Mouse (Mus musculus) left cerebral cortex, adult 18-20 months (tissue): ENCODE measurements around the gene Ppm1a. TPM values are rescaled to one million over a fixed set of nuclear protein-coding genes. Genes with fewer than 3 reads are reported as not detected.
"Not testable (repeated sequence)": the region's sequence is repeated elsewhere in the genome, so short reads cannot be mapped to it uniquely, and the experiment has no call there.

Experiments used
- DNase-seq, 2 experiments: peaks; one replicate each; pipeline ENCODE4 v3.0.0; 2021 to 2022; ENCODE audit warnings: low spot score in 2 of 2, mixed read lengths in 1 of 2
- total RNA-seq, 2 experiments: library from RNA; stranded (reverse); gene quantifications; 2 replicates each; pipeline ENCODE4 v1.2.3; 2021

Ppm1a gene
- total RNA-seq, 2 experiments from 2014 or later = 326 to 345 TPM

- no peak for DNase-seq
Measured at GRCm38 (mm10) chr12:72761230-72761648, 4.0 kb downstream of the Ppm1a start.

GRCm38 (mm10) chr12:72761649-72762261, 4.5 kb downstream of the Ppm1a start:
- DNase-seq = peak; percentile 41 to 56

DNA sequence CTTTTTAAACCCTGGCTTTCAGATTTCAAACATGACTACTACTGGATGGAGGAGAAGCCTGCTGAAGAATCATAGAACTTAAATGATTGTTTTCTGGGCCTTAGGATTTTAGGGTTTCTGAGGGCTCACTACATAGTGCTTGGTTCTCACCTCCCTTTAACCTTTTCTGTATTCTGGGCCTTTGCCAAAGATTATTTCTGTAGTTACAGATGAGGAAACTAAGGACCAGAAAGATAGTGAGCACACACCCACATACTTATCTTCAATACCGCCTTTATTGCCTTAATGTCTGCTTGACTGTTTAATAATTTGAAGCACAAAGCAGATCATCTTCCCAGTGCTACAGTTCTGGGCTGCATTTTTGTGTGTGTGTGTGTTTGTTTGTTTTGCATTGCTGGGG, 5.2 kb downstream of the Ppm1a start:
- no peak for DNase-seq

GRCm38 (mm10) chr12:72763156-72763555, 5.9 kb downstream of the Ppm1a start:
- no peak for DNase-seq

- DNase-seq = no peak
Measured at GRCm38 (mm10) chr12:72767809-72768208, 10.6 kb downstream of the Ppm1a start.

- DNase-seq = no peak
Measured at GRCm38 (mm10) chr12:72768230-72768629, 11.0 kb downstream of the Ppm1a start.

GRCm38 (mm10) chr12:72769546-72770230, 12.4 kb downstream of the Ppm1a start:
- no peak for DNase-seq

DNA sequence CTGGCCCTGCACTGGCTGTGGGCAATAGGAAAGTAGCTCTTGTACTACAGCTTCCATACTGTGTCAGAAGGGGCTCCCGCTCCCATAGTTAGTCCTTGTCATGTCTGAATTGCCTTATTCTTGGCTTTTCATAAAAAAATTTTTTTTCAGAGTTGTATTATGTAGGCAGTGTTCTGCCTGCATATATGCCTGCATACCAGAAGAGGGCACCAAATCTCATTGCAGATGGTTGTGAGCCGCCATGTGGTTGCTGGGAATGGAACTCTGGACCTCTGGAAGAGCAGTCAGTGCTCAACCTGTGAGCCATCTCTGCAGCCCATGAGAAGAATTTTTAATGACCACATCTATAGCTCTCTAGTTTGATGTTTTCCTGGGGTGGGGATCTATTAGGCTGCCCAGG, 13.9 kb downstream of the Ppm1a start:
- DNase-seq = no peak

- no peak for DNase-seq
Measured at GRCm38 (mm10) chr12:72771711-72772110, 14.5 kb downstream of the Ppm1a start.

DNA sequence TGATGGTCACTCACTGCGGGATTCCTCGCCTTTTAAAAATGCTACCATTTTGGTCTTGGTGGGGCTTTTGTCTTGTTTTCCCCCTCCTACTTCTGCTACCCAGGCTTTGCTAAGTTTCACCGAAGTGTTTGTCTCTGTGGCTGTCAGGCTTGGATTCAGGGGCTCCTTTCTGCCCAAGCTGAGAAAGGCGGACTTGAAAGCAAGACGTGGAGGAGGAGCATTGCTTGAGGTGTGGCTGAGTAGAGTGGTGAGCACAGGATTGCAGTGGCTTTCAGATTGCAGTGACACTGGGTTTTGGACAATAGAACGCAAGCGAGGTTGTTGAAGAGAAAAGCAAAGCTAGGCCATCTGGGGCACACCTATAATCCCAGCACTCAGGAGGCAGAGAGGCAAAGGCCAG, 16.7 kb downstream of the Ppm1a start:
- no peak for DNase-seq

DNA sequence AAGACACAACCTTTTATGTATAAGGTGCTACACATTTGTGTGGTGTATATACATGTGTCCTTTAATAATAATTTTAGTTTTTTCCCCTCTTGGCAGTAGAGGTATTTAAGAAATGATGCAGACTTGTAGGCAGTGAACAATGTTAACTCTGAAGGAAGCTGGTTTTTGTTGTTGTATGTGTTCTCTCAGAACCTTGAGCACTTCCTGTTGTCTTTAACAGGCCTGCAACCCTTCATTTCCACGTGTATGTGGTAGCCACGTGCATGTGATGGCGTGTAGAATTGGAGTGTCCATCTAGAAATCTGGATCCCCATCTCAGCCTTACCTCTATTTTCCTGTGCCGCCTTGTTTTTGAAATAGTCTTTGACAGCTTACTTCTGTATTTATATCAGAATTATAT, 20.0 kb downstream of the Ppm1a start:
- DNase-seq = no peak

DNA sequence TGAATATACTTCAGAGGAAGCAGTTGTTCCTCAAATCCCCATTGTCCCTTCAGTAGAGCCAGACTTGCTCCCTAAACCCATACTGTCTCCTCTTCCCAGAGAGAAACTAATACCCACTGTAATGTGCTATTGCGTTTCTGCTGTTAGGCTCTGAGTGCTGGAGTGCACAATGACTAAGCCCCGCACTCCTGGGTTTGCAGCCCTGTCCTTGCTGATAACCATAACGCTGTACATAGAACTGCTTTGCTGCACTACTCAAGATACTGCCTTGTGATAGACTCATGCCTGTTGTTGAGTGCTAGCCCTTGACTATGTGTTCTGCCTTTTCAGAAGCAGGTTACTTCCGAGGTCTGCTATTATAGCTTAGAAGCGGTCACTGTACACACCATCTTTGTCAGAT, 22.9 kb downstream of the Ppm1a start:
- no peak for DNase-seq

DNA sequence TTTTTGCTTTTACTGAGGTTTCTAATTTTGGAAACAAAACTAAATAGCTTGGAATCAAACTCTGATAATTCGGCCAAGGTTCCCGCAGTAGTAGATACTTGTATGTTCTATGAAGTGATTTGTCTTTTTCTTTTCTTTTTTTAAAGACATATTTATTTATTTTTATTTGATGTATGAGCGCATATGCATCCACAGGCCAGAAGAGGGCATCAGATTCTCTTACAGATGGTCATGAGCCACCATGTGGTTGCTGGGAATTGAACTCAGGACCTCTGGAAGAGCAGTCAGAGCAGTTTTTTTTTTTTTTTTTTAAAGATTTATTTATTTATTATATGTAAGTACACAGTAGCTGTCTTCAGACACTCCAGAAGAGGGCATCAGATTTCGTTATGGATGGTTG, 25.5 kb downstream of the Ppm1a start:
- DNase-seq = not testable (repeated sequence)

- DNase-seq = no peak
Measured at GRCm38 (mm10) chr12:72785183-72785930, 28.1 kb downstream of the Ppm1a start.

DNA sequence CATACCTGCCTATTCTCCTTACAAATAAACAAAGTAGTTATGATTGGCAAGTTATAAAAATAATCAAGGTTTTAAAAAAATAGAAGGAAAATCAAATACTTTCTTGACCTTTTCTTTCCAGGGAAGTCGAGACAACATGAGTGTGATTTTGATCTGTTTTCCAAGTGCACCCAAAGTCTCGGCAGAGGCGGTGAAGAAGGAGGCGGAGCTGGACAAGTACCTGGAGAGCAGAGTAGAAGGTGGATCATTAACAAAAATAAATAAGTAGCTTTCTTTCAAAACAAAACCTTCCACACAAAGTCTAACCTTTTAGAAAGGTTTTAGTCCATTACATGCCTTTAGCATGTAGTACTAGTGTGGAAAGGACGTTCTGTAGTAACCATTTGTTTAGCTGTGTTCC, 29.3 kb downstream of the Ppm1a start:
- no peak for DNase-seq

GRCm38 (mm10) chr12:72786986-72787385, 29.7 kb downstream of the Ppm1a start:
- no peak for DNase-seq

GRCm38 (mm10) chr12:72790538-72790937, 33.3 kb downstream of the Ppm1a start:
- no peak for DNase-seq

- DNase-seq = no peak
Measured at GRCm38 (mm10) chr12:72792320-72793091, 35.3 kb downstream of the Ppm1a start.

DNA sequence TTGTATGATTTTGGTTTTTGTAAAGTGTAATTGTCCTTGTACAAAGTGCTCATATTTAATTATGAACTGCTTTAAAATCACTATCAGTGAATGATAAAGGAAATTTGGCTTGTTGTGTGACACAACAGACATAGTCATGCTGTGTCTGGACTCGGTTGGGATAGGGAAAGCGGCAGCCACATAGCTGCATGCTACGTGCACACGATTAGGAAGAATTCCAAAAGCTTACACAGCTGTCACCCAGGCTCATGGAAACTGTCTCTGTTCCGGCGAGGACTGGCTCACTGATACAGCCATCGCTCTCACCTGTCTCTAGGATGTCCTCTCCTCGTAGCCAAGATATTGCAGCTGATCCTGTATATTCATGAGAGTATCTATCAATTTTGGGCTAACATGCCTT, 36.7 kb downstream of the Ppm1a start:
- no peak for DNase-seq

- DNase-seq = no peak
Measured at GRCm38 (mm10) chr12:72809798-72810197, 52.5 kb downstream of the Ppm1a start.

DNA sequence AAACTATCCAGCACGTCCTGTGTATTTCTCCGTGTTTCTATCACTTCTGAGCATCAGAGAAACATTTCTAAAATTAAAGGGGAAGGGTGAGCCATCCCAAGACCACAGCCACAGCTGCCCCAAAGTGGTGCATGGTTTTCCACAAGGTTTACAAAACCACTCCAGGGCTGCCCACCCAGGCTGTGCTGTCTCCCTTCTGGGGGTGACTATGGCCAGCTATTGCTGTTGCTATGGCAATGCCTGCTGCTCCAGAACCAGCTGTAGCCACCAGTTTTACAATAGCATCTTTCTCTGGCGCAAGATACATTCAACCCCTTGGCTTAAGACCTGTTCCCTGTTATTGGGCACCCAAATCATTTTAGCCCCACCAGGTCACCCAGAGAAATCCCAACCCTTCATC, 54.3 kb downstream of the Ppm1a start:
- no peak for DNase-seq
